8 mouse cellular contexts compared by ENCODE assay signal in genomic region chr17:35469842-35470751, GRCm38 (mm10). TPM values are rescaled to one million over a fixed set of nuclear protein-coding genes. Genes with fewer than 3 reads are reported as not detected.
A peak's percentile ranks its signal among the peaks of the same experiment; 100 is the strongest.
DNase-seq lines count a peak whose midpoint lies in the region; ATAC-seq and TF ChIP-seq lines count a peak whose summit lies in the region.

H2-Q10 (plus strand) TSS chr17:35470089.

- WGBS in forebrain, embryonic 16.5 days, result 1% methylated on average over 76 of the region's 80 CpGs
- under 1% methylated on average over 78 of the region's 80 CpGs for WGBS in kidney, postnatal 0 days
- 1% methylated on average over 74 of the region's 80 CpGs for WGBS in midbrain, embryonic 15.5 days

- H3K4me3 ChIP-seq in E14TG2a.4 (replicated peaks; ENCODE audit: low read length), result peak within 1 kb of the TSS; percentile 78
- peak within 1 kb of the TSS; percentile 41 for H3K4me3 ChIP-seq in forebrain, embryonic 16.5 days (replicated peaks; ENCODE audit: low read length)
- peak within 1 kb of the TSS; percentile 45 for H3K4me3 ChIP-seq in kidney, postnatal 0 days (replicated peaks; ENCODE audit: low read depth, low read length)
- peak within 1 kb of the TSS; percentile 39 for H3K4me3 ChIP-seq in midbrain, embryonic 15.5 days

- DNase-seq in CD4-positive helper T cell, adult 2 months (ENCODE audit: low read depth, low spot score), result peak; percentile 34
- DNase-seq in kidney, postnatal 0 days (ENCODE audit: low spot score), result peak; percentile 10
- DNase-seq in cerebellum, adult 8-10 months, result no peak
- no peak for DNase-seq in spleen, adult 12 weeks (ENCODE audit: low spot score)
- DNase-seq in MN1 (ENCODE audit: low spot score), result no peak

- H3K9me3 ChIP-seq in E14TG2a.4 (ENCODE audit: low read length), result no peaks in the 10 kb centered on the region
- no peaks in the 10 kb centered on the region for H3K9me3 ChIP-seq in forebrain, embryonic 16.5 days (ENCODE audit: control insufficient read depth, low read length)
- no peaks in the 10 kb centered on the region for H3K9me3 ChIP-seq in kidney, postnatal 0 days (replicated peaks; ENCODE audit: low read length)
- no peaks in the 10 kb centered on the region for H3K9me3 ChIP-seq in midbrain, embryonic 15.5 days

- no peak for TF ChIP-seq CTCF in E14TG2a.4 (conservative IDR thresholded peaks at IDR 0.05; ENCODE audit: low read length)
- TF ChIP-seq CTCF in kidney, postnatal 0 days (IDR thresholded peaks at IDR 0.05; ENCODE audit: low read depth), result no peak

- H3K4me1 ChIP-seq in E14TG2a.4 (replicated peaks; ENCODE audit: low read depth, low read length), result peaks cover 16% of the 10 kb centered on the region
- H3K4me1 ChIP-seq in forebrain, embryonic 16.5 days (replicated peaks; ENCODE audit: control insufficient read depth, insufficient read depth, low read length), result peaks cover 10% of the 10 kb centered on the region
- H3K4me1 ChIP-seq in kidney, postnatal 0 days (replicated peaks; ENCODE audit: insufficient read depth, low read length), result 0 out of 2 replicates have a peak, but pooled peaks cover 8% of the 10 kb centered on the region
- peaks cover 11% of the 10 kb centered on the region for H3K4me1 ChIP-seq in midbrain, embryonic 15.5 days

- H3K36me3 ChIP-seq in E14TG2a.4 (ENCODE audit: insufficient read depth, low read length), result no peaks in the 10 kb centered on the region
- H3K36me3 ChIP-seq in forebrain, embryonic 16.5 days (ENCODE audit: control insufficient read depth, insufficient read depth), result no peaks in the 10 kb centered on the region
- no peaks in the 10 kb centered on the region for H3K36me3 ChIP-seq in kidney, postnatal 0 days (ENCODE audit: insufficient read depth, low read length)
- no peaks in the 10 kb centered on the region for H3K36me3 ChIP-seq in midbrain, embryonic 15.5 days (replicated peaks)

- H3K4me2 ChIP-seq in forebrain, embryonic 16.5 days (ENCODE audit: low read length), result peak within 1 kb of the TSS; percentile 60
- H3K4me2 ChIP-seq in kidney, postnatal 0 days (ENCODE audit: low read length), result peak within 1 kb of the TSS; percentile 92
- H3K4me2 ChIP-seq in midbrain, embryonic 15.5 days, result peak within 1 kb of the TSS; percentile 74

- H3K27me3 ChIP-seq in E14TG2a.4 (ENCODE audit: insufficient read depth, low read length), result peaks cover 49% of the 10 kb centered on the region
- H3K27me3 ChIP-seq in forebrain, embryonic 16.5 days (replicated peaks; ENCODE audit: control insufficient read depth, insufficient read depth, low read length), result peaks cover 19% of the 10 kb centered on the region
- peaks cover 20% of the 10 kb centered on the region for H3K27me3 ChIP-seq in kidney, postnatal 0 days (ENCODE audit: insufficient read depth, low read length)
- H3K27me3 ChIP-seq in midbrain, embryonic 15.5 days (replicated peaks), result peaks cover 26% of the 10 kb centered on the region

- ATAC-seq in forebrain, embryonic 16.5 days, result no peak
- ATAC-seq in kidney, postnatal 0 days (replicated peaks; ENCODE audit: low FRiP score, low read depth), result peak; percentile 40; the same call in 1 of the 2 replicates
- ATAC-seq in midbrain, embryonic 15.5 days (replicated peaks), result 0 out of 2 replicates have a peak, but pooled peaks have one; percentile 48

- no peak within 1 kb of the TSS; the same call in 1 of the 2 replicates for H3K9ac ChIP-seq in forebrain, embryonic 16.5 days (replicated peaks; ENCODE audit: low read depth, low read length)
- peak within 1 kb of the TSS; percentile 42; the same call in 1 of the 2 replicates for H3K9ac ChIP-seq in kidney, postnatal 0 days (ENCODE audit: low read depth, low read length)
- H3K9ac ChIP-seq in midbrain, embryonic 15.5 days, result peak within 1 kb of the TSS; percentile 16

- no peak within 1 kb of the TSS for H3K27ac ChIP-seq in forebrain, embryonic 16.5 days (ENCODE audit: low read length)
- H3K27ac ChIP-seq in kidney, postnatal 0 days, result no peak within 1 kb of the TSS
- no peak within 1 kb of the TSS for H3K27ac ChIP-seq in midbrain, embryonic 15.5 days

RNA-seq across cellular contexts. Expression of gene H2-Q10, which starts in this region (rescaled TPM):
- 0.14 TPM in 1 of 2 replicates, not detected in the other for polyA plus RNA-seq in forebrain, embryonic 16.5 days (2015; fragmentation: Nextera tagmentation; extraction: Ambion mirVana)
- 1.1 and 1.4 TPM in 2 replicates for polyA plus RNA-seq in kidney, postnatal 0 days (2015; fragmentation: Nextera tagmentation; extraction: Ambion mirVana)
- 0.26 and 1.6 TPM in 2 replicates for polyA plus RNA-seq in midbrain, embryonic 15.5 days (2015; fragmentation: Nextera tagmentation; extraction: Ambion mirVana)

Comparison
In these comparisons a context has a peak if more than half of its experiments do, and no peak if none do; other contexts are left out.
1. DNase-seq: peak in CD4-positive helper T cell, adult 2 months (single experiment) and kidney, postnatal 0 days (single experiment); none in cerebellum, adult 8-10 months (single experiment), spleen, adult 12 weeks (single experiment) and MN1 (single experiment).
2. Peak in every context shown above with its lines, with median percentiles within 50 percentile points of each other: H3K4me3 ChIP-seq and H3K4me2 ChIP-seq.